Comparison of ENCODE assay signal across 20 mouse cellular contexts in the genomic region with DNA sequence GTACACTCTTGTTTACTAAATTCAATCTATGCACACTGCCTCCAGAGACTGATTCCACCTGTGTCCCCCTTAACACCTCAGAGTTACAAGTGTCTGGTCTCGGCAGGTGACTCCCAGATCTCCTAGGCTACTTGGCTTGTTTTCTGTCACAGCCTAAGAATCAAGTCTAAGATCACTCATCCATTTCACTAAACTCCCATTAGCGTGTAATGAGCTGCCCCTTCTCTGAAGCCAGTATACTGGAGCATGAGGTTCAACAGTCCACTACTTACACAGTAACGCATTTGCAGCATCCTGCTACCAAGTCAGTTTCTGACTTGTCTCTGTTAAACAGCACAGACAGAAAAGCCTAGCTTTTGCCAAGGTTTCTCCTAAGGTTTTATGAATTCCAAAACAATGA.
"Had no signal": no experiment of that assay in that cellular context is flagged by ENCODE, and none has a peak within 500 bp of the region (broad histone marks: within the 10 kb centered on the region; RNA-seq: fewer than 3 reads in every experiment).

No protein-coding gene starts in this region.

- ATAC-seq: forebrain, postnatal 0 days; hindbrain, postnatal 0 days; intestine, embryonic 16.5 days; liver, embryonic 12.5 days had no signal

- H3K27ac ChIP-seq: gastrocnemius, adult 2 months; heart, embryonic 10.5 days; hindbrain, embryonic 13.5 days; hindbrain, embryonic 15.5 days; hindbrain, postnatal 0 days; limb, embryonic 13.5 days; limb, embryonic 15.5 days; liver, embryonic 12.5 days; liver, embryonic 14.5 days had no signal

- H3K36me3 ChIP-seq: heart, embryonic 10.5 days; heart, embryonic 12.5 days; hindbrain, embryonic 13.5 days; hindbrain, embryonic 15.5 days; limb, embryonic 13.5 days; limb, embryonic 15.5 days; liver, embryonic 12.5 days had no signal

- H3K27me3 ChIP-seq: heart, embryonic 12.5 days; hindbrain, embryonic 13.5 days; hindbrain, embryonic 15.5 days; limb, embryonic 13.5 days; limb, embryonic 15.5 days; liver, embryonic 12.5 days had no signal

- H3K4me2 ChIP-seq: heart, embryonic 12.5 days; hindbrain, embryonic 13.5 days; hindbrain, embryonic 15.5 days; limb, embryonic 13.5 days; limb, embryonic 15.5 days; liver, embryonic 12.5 days had no signal

- H3K9me3 ChIP-seq: heart, embryonic 10.5 days; heart, embryonic 12.5 days; hindbrain, embryonic 13.5 days; hindbrain, embryonic 15.5 days; limb, embryonic 15.5 days; liver, embryonic 12.5 days had no signal

- H3K4me3 ChIP-seq: gastrocnemius, adult 2 months; heart, embryonic 10.5 days; heart, embryonic 12.5 days; hindbrain, embryonic 13.5 days; hindbrain, embryonic 15.5 days; limb, embryonic 13.5 days; limb, embryonic 15.5 days; liver, embryonic 12.5 days had no signal

- H3K9ac ChIP-seq: forebrain, postnatal 0 days; heart, embryonic 12.5 days; hindbrain, embryonic 13.5 days; hindbrain, embryonic 15.5 days; limb, embryonic 13.5 days; limb, embryonic 15.5 days; liver, embryonic 12.5 days; liver, embryonic 14.5 days had no signal

- H3K4me1 ChIP-seq: heart, embryonic 10.5 days; heart, embryonic 12.5 days; liver, embryonic 12.5 days had no signal

- DNase-seq: forebrain, postnatal 0 days; gastrocnemius, adult 2 months; gastrocnemius, postnatal 10 days; gastrocnemius, postnatal 25 days; heart, adult 18-20 months; heart, postnatal 10 days; layer of hippocampus, adult 9-11 months; layer of hippocampus, postnatal 36 days; left cerebral cortex, postnatal 4 days; lung, adult 18-20 months had no signal
